Mouse (Mus musculus) bone marrow macrophage, adult 2 months (primary cell): ENCODE results near the gene Rc3h1. TPM values are rescaled to one million over a fixed set of nuclear protein-coding genes. Genes with fewer than 3 reads are reported as not detected.
"Not testable (repeated sequence)": the region's sequence is repeated elsewhere in the genome, so short reads cannot be mapped to it uniquely, and the experiment has no call there.

Source experiments
- H3K27ac ChIP-seq: 2 replicates; pipeline ENCODE4 v1.5.1; 2012; ENCODE audit warnings: low read depth, low read length; ENCODE audit not compliant: insufficient read depth
- H3K4me1 ChIP-seq: 2 replicates; pipeline ENCODE4 v1.6.1; 2012; ENCODE audit warnings: low read length; ENCODE audit not compliant: control insufficient read depth, insufficient read depth
- H3K4me3 ChIP-seq: 2 replicates; pipeline ENCODE4 v1.5.1; 2012; ENCODE audit warnings: mild to moderate bottlenecking, low read length, moderate library complexity; ENCODE audit not compliant: insufficient read depth
- CTCF ChIP-seq: IDR thresholded peaks from 2 replicates; pipeline ENCODE4 v1.5.1; 2012; ENCODE audit warnings: low read depth, mild to moderate bottlenecking, low read length, moderate library complexity
- POLR2A ChIP-seq: IDR thresholded peaks from 2 replicates; pipeline ENCODE4 v1.6.1; 2012; ENCODE audit warnings: mild to moderate bottlenecking, low read depth, low read length, borderline replicate concordance
- polyA plus RNA-seq: library from polyadenylated mRNA; stranded (reverse); fragments of >200 nt; gene quantifications from 2 replicates; pipeline ENCODE4 v1.2.4, GENCODE M21; 2012; ENCODE audit not compliant: missing spikeins, insufficient read depth, insufficient read length

Rc3h1 gene
- polyA plus RNA-seq, 1 experiment, result 23.0 TPM

- TF ChIP-seq CTCF (no peak), POLR2A (no peak)
- no peak overlapping the region for H3K27ac ChIP-seq
- H3K4me1 ChIP-seq, result no peaks in the 10 kb centered on the region
- H3K4me3 ChIP-seq, result no peak overlapping the region
Observed at GRCm38 (mm10) chr1:160935551-160935950, 29.3 kb downstream of the Rc3h1 start.

GRCm38 (mm10) chr1:160963199-160963598 is 57.0 kb downstream of the Rc3h1 start:
- no peak overlapping the region for H3K4me3 ChIP-seq
- TF ChIP-seq POLR2A (no peak), CTCF (no peak)
- no peaks in the 10 kb centered on the region for H3K4me1 ChIP-seq
- H3K27ac ChIP-seq, result no peak overlapping the region

GRCm38 (mm10) chr1:160967268-160967667 is 61.0 kb downstream of the Rc3h1 start:
- Histone ChIP-seq H3K4me3 (no peak overlapping the region), H3K27ac (no peak overlapping the region), H3K4me1 (no peaks in the 10 kb centered on the region)
- TF ChIP-seq POLR2A (no peak), CTCF (no peak)

- no peaks in the 10 kb centered on the region for H3K4me1 ChIP-seq
- no peak for TF ChIP-seq CTCF
- no peak for TF ChIP-seq POLR2A
Observed at GRCm38 (mm10) chr1:160968643-160969042, 62.4 kb downstream of the Rc3h1 start.

GRCm38 (mm10) chr1:160978071-160978735 is 72.0 kb downstream of the Rc3h1 start, which contains the start of gene Serpinc1:
Gene Serpinc1 (plus strand): TSS chr1:160978585.
- TF ChIP-seq POLR2A (no peak), CTCF (no peak)
- Histone ChIP-seq H3K4me3 (no peak within 1 kb of the TSS), H3K27ac (no peak within 1 kb of the TSS), H3K4me1 (no peaks in the 10 kb centered on the region)

More at GRCm38 (mm10) chr1:160968643-160969042, 62.4 kb downstream of the Rc3h1 start:
- H3K4me3 ChIP-seq, result no peak overlapping the region
- no peak overlapping the region for H3K27ac ChIP-seq

GRCm38 (mm10) chr1:160980021-160980420 is 73.8 kb downstream of the Rc3h1 start:
- Histone ChIP-seq H3K4me1 (no peaks in the 10 kb centered on the region), H3K4me3 (no peak overlapping the region), H3K27ac (no peak overlapping the region)
- no peak for TF ChIP-seq CTCF
- no peak for TF ChIP-seq POLR2A

- Histone ChIP-seq H3K4me1 (no peaks in the 10 kb centered on the region), H3K4me3 (no peak overlapping the region), H3K27ac (no peak overlapping the region)
- TF ChIP-seq POLR2A (no peak), CTCF (no peak)
Observed at GRCm38 (mm10) chr1:160980537-160981234, 74.5 kb downstream of the Rc3h1 start.

- Histone ChIP-seq H3K27ac (no peak overlapping the region), H3K4me3 (no peak overlapping the region), H3K4me1 (no peaks in the 10 kb centered on the region)
- TF ChIP-seq CTCF, result no peak
- no peak for TF ChIP-seq POLR2A
Observed at GRCm38 (mm10) chr1:160981337-160981736, 75.1 kb downstream of the Rc3h1 start.

- TF ChIP-seq CTCF (no peak), POLR2A (no peak)
- H3K4me1 ChIP-seq, result no peaks in the 10 kb centered on the region
- no peak overlapping the region for H3K27ac ChIP-seq
- H3K4me3 ChIP-seq, result no peak overlapping the region
Observed at GRCm38 (mm10) chr1:160982887-160983286, 76.7 kb downstream of the Rc3h1 start.

- H3K4me1 ChIP-seq, H3K27ac ChIP-seq, H3K4me3 ChIP-seq: not testable (repeated sequence)
Observed at GRCm38 (mm10) chr1:160984731-160985130, 78.5 kb downstream of the Rc3h1 start.

GRCm38 (mm10) chr1:160985477-160985876 is 79.3 kb downstream of the Rc3h1 start:
- Histone ChIP-seq H3K4me1 (no peaks in the 10 kb centered on the region), H3K4me3 (no peak overlapping the region), H3K27ac (no peak overlapping the region)
- TF ChIP-seq POLR2A (no peak), CTCF (no peak)
